Mouse (Mus musculus): ENCODE measurements around the gene 4833439L19Rik. TPM values are rescaled to one million over a fixed set of nuclear protein-coding genes. Genes with fewer than 3 reads are reported as not detected.

The 4833439L19Rik gene
- 141 TPM for polyA plus RNA-seq (2014; fragmentation: Illumina TruSeq; extraction: RNeasy Lipid Tissue Mini Kit (QIAGEN cat#74804); ENCODE audit: low replicate concordance)

GRCm38 (mm10) chr13:54565201-54565581, at the start of gene 4833439L19Rik:
Gene 4833439L19Rik (minus strand): TSS chr13:54565435.

GRCm38 (mm10) chr13:54610972-54611754, 45.9 kb upstream of the 4833439L19Rik start, which contains the start of gene Cltb:
Gene Cltb (minus strand): TSS chr13:54611344.

GRCm38 (mm10) chr13:54589996-54590951, 25.0 kb upstream of the 4833439L19Rik start, which contains the start of the genes Nop16 and Higd2a:
Gene Nop16 (minus strand): TSS chr13:54590090.
Gene Higd2a (plus strand): TSS chr13:54590207.

GRCm38 (mm10) chr13:54574854-54575481, 9.7 kb upstream of the 4833439L19Rik start, which contains the start of gene Arl10:
Gene Arl10 (plus strand): TSS chr13:54575015.

GRCm38 (mm10) chr13:54503604-54504521, 61.4 kb downstream of the 4833439L19Rik start, which contains the start of gene Simc1:
Gene Simc1 (plus strand): TSS chr13:54503779.

Other genes with a start within 250 kb of the 4833439L19Rik start
- gene Cplx2, start 194.1 kb downstream of the 4833439L19Rik start, polyA plus RNA-seq (2014; fragmentation: Illumina TruSeq; extraction: RNeasy Lipid Tissue Mini Kit (QIAGEN cat#74804); ENCODE audit: low replicate concordance): 3.3 TPM
- 2.2 TPM for gene Thoc3, start 96.6 kb downstream of the 4833439L19Rik start, polyA plus RNA-seq (2014; fragmentation: Illumina TruSeq; extraction: RNeasy Lipid Tissue Mini Kit (QIAGEN cat#74804); ENCODE audit: low replicate concordance)
- gene Simc1, start 61.7 kb downstream of the 4833439L19Rik start, polyA plus RNA-seq (2014; fragmentation: Illumina TruSeq; extraction: RNeasy Lipid Tissue Mini Kit (QIAGEN cat#74804); ENCODE audit: low replicate concordance): 3.4 TPM
- gene Arl10, start 9.6 kb upstream of the 4833439L19Rik start, polyA plus RNA-seq (2014; fragmentation: Illumina TruSeq; extraction: RNeasy Lipid Tissue Mini Kit (QIAGEN cat#74804); ENCODE audit: low replicate concordance): 1.3 TPM
- gene Nop16, start 24.7 kb upstream of the 4833439L19Rik start, polyA plus RNA-seq (2014; fragmentation: Illumina TruSeq; extraction: RNeasy Lipid Tissue Mini Kit (QIAGEN cat#74804); ENCODE audit: low replicate concordance): 3.6 TPM
- gene Higd2a, start 24.8 kb upstream of the 4833439L19Rik start, polyA plus RNA-seq (2014; fragmentation: Illumina TruSeq; extraction: RNeasy Lipid Tissue Mini Kit (QIAGEN cat#74804); ENCODE audit: low replicate concordance): 5.9 TPM
- 15.1 TPM for gene Cltb, start 45.9 kb upstream of the 4833439L19Rik start, polyA plus RNA-seq (2014; fragmentation: Illumina TruSeq; extraction: RNeasy Lipid Tissue Mini Kit (QIAGEN cat#74804); ENCODE audit: low replicate concordance)
- 19.5 TPM for gene Faf2, start 56.3 kb upstream of the 4833439L19Rik start, polyA plus RNA-seq (2014; fragmentation: Illumina TruSeq; extraction: RNeasy Lipid Tissue Mini Kit (QIAGEN cat#74804); ENCODE audit: low replicate concordance)
- 22.1 TPM for gene Rnf44, start 128.5 kb upstream of the 4833439L19Rik start, polyA plus RNA-seq (2014; fragmentation: Illumina TruSeq; extraction: RNeasy Lipid Tissue Mini Kit (QIAGEN cat#74804); ENCODE audit: low replicate concordance)
- gene Cdhr2, start 136.0 kb upstream of the 4833439L19Rik start, polyA plus RNA-seq (2014; fragmentation: Illumina TruSeq; extraction: RNeasy Lipid Tissue Mini Kit (QIAGEN cat#74804); ENCODE audit: low replicate concordance): 42.9 TPM
- gene Gprin1, start 184.4 kb upstream of the 4833439L19Rik start, polyA plus RNA-seq (2014; fragmentation: Illumina TruSeq; extraction: RNeasy Lipid Tissue Mini Kit (QIAGEN cat#74804); ENCODE audit: low replicate concordance): not detected
- not detected for gene Sncb, start 201.2 kb upstream of the 4833439L19Rik start, polyA plus RNA-seq (2014; fragmentation: Illumina TruSeq; extraction: RNeasy Lipid Tissue Mini Kit (QIAGEN cat#74804); ENCODE audit: low replicate concordance)
- gene Eif4e1b, start 218.6 kb upstream of the 4833439L19Rik start, polyA plus RNA-seq (2014; fragmentation: Illumina TruSeq; extraction: RNeasy Lipid Tissue Mini Kit (QIAGEN cat#74804); ENCODE audit: low replicate concordance): not detected
- gene Tspan17, start 223.9 kb upstream of the 4833439L19Rik start, polyA plus RNA-seq (2014; fragmentation: Illumina TruSeq; extraction: RNeasy Lipid Tissue Mini Kit (QIAGEN cat#74804); ENCODE audit: low replicate concordance): not detected